Mouse (Mus musculus): ENCODE data around the gene Trib3.

GRCm38 (mm10) chr2:152373547-152373946, 29.7 kb upstream of the Trib3 start:
- TF ChIP-seq CTCF (IDR thresholded peaks at IDR 0.05; ENCODE audit: insufficient read depth, low read length) (no peak), POLR2A (IDR thresholded peaks at IDR 0.05; ENCODE audit: borderline replicate concordance, extremely low read depth, low read depth, low read length) (no peak)
